Mouse (Mus musculus): ENCODE results near the gene Acss2.

GRCm38 (mm10) chr2:155606360-155606759, 88.6 kb downstream of the Acss2 start:
- TF ChIP-seq EP300 (IDR thresholded peaks at IDR 0.05) = no peak
- no peak for TF ChIP-seq CTCF (IDR thresholded peaks at IDR 0.05)

Data from lung, postnatal 0 days (tissue).